Mouse (Mus musculus) c-Kit-positive CD71-negative TER-119-negative erythroid progenitor cells, embryonic 14.5 days (primary cell): Measurements from ENCODE around the gene Thap3.

Source experiments
- DNase-seq: peaks from one replicate; pipeline ENCODE4 v3.0.0-alpha.2; 2013; ENCODE audit warnings: low read depth

The Thap3 gene

DNA sequence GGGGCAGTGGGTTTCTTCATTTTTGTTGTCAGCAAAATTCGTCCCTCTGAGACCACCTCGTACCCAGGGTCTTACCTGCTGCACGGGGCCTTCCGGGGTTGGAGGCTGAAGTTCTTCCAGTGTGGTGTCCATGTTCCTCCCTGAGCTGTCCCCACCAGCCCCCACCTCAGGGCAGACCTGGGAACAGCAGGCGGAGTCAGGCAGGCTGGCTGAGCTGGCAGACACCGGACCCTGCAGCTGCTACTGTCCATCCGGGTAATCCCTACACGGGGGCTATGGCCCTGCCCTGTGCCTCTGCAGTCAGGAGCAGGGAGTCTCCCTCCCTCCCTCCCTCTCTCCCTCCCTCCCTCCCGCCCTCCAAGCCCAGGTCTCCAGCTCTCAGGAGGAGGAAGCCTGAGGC, 5.2 kb downstream of the Thap3 start:
- no peak for DNase-seq

DNA sequence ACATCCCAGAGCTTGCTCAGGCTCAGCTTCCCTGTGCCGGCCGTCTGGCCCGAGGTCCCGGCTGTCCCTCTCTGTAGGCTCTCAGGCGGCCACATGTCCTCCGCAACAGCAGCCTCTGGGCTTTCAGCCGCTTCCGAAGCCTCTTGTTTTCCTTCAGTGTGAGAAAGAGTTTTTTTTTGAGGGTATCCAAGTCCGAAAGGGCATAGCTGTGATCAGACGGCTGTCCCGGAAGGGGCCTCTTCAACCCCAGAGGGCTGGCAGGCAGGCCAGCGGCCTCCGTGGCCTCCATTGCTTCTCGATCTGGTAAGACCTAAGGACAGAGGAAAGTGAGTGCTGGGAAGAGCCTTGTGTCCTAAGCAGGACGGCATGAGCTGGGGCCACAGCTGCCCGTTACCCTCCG, 5.8 kb downstream of the Thap3 start:
- DNase-seq = no peak

- DNase-seq = peak; percentile 61
Measured at GRCm38 (mm10) chr4:151981363-151981762, 7.4 kb downstream of the Thap3 start.

- no peak for DNase-seq
Measured at GRCm38 (mm10) chr4:151980699-151981098, 8.1 kb downstream of the Thap3 start.

DNA sequence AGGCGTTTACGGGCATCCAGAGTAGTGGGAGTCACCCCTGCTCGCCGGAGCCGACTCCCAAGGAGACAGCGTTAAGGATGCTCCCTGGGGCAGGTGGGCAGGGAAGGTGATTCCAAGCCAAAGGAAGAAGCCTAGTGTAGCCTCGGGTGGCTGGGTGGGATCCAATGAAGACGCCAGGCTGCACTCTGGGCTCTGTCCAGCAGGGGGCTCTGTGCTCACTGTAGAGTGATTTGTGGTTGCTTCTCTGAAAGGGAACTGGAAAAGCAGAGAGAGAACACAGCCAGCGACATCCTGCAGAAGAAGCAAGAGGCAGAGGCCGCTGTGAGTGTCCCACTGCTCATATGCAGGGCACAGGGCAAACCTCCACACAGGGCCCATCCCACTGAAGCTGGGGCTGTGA, 11.0 kb downstream of the Thap3 start:
- peak; percentile 82 for DNase-seq

DNA sequence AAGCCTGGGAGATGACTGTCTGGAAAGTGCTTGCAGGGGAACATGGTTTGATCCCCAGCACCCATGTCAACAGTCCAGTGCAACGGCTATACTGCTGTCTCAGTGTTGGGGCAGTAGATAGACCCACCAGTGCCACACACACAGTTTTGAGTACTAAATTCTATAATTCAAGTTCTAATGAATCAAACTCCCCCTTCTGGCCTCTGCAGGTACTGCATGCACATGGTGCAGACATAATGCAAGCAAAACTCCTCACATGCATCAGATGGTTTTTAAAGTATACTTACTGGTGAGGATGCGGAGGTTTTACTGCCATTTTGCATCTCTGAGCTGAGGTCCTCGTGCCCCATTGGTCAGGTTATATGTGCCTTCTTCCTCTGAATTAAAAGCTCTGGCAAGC, 13.4 kb downstream of the Thap3 start:
- DNase-seq = no peak

GRCm38 (mm10) chr4:151972221-151972967, 16.4 kb downstream of the Thap3 start:
- DNase-seq = no peak

GRCm38 (mm10) chr4:151968204-151968921, 20.4 kb downstream of the Thap3 start:
- DNase-seq = no peak

DNA sequence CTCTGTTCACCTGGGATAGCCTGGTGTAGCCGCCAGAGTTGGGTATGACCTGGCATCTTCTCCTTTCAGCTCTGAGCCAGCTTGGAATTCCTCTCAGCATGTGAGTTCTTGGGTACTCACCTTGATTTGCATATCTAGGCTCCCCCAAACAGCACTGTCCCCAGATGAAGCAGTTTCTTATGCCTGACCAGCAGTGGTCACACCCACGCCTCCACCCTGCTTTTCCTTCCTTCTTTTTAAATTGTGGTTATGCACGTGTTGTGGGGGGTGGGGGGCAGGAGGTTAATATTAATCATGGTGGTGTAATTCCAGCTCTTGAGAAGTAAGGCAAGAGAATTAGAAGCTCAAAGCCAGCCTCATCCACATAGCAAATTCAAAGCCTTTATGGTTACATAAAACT, 26.0 kb downstream of the Thap3 start:
- DNase-seq = no peak

DNA sequence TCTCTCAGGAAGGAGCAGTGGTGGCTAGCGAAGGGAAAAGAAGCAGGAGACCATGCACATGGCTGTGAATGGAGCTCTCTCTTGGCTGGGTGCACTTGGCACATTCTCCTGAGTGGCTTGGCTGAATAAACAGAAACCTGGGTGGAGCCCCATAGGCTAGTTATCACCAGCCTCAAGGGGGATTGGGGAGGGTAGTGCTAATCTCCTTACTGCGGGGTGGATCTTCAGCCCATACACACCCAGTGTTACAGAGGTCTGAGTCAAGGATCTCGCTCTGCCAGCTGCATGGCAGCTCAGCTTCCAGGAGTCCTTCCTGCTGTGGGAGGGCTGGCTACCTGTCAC, 28.3 kb downstream of the Thap3 start:
- DNase-seq = peak; percentile 34

- no peak for DNase-seq
Measured at GRCm38 (mm10) chr4:151959849-151960512, 28.8 kb downstream of the Thap3 start.

DNA sequence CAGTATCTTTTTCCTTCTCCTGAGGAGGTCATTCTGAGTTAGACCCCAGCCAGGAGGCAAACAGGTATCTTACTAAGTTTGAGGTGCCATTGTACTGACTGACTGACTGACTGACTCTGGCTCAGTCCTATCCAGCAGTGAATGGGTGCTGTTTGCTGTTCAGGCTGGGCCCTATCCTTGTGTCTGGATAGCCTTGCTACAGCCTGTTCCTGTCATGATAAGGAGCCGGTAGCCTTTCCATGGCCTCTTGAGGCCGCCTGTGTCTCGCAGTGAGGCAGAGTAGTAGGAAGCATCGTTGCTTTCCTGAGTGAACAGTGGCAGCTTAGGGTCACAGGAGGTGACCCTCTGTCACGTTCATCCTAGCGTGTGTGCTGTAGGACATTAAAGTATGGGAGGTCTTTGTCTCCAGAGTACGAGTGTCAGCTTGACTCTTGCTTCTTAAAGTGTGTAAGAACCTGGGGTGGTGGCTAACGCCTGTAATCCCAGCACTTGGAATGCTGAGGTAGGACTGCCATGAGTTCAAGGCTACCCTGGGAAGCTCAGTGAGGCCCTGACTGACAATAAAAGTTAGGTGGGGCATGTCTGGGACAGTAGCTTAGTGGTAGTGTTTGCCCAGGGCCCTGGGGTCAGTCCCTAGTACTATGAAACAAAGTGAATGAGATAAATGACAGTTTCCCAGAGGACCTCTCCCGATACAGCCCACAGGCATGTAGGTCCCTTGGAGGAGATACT, 31.0 kb downstream of the Thap3 start:
- no peak for DNase-seq

GRCm38 (mm10) chr4:151955791-151956190, 33.0 kb downstream of the Thap3 start:
- no peak for DNase-seq

DNA sequence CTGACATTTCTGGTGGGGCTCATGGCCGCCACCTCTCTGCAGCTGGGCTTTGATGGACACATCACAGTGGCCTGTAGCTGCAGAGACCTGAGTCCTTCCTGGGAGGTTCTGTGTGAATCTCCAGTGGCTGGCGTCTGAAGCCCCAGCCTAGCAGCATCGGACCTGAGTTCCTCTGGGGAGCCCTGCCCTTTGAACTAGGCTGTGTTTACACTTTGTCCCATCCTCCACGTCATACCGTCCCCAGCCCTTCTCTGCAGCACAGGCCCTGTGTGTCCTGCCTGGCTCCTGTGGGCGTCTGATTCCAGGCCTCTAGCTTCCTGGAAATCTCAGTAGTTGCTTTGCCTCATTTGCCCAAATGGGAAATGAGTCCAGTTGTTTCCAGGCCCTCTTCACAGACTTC, 35.6 kb downstream of the Thap3 start:
- DNase-seq = no peak

GRCm38 (mm10) chr4:151948497-151949471, 40.0 kb downstream of the Thap3 start:
- no peak for DNase-seq

DNA sequence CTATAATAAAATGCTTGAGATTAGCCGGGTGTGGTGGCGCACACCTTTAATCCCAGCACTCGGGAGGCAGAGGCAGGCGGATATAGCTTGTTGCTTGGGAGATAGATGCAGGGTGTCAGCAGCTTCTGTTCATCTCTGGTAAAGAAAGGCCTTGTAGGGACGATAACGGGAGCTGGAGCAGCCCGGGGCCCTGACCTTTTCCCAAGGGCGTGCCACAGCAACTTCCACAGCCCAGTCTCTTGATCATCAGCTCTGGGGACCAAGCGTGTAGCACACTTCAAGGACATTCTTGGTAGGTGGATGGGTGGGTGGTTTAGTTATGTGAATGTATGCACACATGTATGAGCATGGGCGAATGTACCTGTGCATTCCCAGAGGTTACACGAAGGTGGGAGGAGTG, 42.6 kb downstream of the Thap3 start:
- DNase-seq = no peak

DNA sequence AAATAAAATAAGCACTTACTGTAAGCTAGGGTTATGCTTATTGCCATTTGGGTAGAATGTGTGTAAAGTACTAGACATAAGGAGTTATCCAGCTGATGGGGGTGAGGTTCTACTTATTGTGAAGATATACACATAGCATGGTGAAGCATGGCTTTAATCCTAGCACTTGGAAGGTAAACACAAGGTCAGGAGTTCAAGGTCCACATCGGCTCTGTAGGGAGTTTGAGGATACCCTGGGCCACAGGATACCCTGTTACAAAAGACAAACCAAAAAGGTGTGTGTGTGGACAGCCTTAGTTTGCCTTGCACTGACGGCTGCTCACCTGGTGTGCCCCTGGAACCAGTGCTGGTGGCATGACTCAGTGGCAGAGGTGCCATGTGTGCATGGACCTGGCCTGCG, 50.7 kb downstream of the Thap3 start:
- no peak for DNase-seq

DNA sequence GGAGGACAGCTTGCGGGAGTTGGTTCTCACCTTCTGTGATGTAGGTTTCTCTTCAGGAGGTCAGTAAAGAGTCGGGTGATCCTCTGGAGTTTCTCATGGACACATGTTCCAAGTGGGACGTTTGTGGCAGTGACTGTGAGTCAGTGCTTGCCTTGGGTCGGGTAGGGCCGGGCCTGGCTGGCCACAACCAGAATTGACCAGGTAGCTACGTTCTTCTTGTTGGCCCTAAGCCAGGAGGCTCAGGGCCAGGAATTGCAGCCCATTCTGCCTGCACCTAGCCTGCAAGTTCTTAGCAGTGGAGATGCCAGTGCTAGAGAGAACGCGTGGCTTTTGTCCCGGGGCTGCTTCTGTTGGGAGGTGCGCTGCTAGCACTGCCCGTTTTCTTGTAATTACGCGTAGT, 51.4 kb downstream of the Thap3 start:
- DNase-seq = no peak

- no peak for DNase-seq
Measured at GRCm38 (mm10) chr4:151934215-151934572, 54.6 kb downstream of the Thap3 start.

DNA sequence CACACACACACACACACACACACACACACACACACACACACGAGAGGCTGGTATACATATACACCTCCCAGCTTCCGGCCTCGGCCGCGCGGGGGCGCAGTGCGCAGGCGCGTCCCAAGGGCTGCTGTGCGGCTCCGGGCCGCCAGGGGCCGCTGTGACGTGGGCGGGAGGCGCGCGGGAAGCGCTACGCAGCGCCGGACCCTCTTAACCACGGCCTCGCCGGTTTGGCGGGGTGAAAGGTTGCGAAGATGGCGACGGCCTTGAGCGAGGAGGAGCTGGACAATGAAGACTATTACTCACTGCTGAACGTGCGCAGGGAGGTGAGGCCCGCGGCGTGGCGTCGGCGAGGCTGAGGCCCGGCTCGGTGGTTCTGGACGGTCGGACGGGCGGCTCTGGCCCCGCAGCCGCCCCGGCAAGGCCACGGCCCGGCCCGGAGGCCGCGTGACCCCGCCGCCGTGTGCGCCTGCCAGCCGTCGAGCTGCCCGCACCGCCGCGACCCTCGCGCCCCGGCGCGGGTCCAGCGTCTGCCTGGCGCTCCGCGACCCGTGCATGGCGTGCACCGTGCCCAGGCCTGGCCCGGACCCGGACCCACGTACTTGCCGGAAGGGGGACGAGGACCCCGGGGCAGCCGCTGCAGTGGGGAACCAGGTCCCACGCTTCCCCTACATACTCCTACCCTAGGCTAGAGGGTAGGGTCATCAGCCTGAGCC, 55.1 kb downstream of the Thap3 start, which contains the start of gene Dnajc11:
Gene Dnajc11, plus strand, starts transcription at position 187 of the 710 bp plus-strand sequence.
- peak; percentile 69 for DNase-seq
